Mouse (Mus musculus): ENCODE results near the gene Slc25a5. TPM values are rescaled to one million over a fixed set of nuclear protein-coding genes. Genes with fewer than 3 reads are reported as not detected.

Slc25a5 gene
- polyA plus RNA-seq, 1 experiment from 2014 or later: 719 TPM

DNA sequence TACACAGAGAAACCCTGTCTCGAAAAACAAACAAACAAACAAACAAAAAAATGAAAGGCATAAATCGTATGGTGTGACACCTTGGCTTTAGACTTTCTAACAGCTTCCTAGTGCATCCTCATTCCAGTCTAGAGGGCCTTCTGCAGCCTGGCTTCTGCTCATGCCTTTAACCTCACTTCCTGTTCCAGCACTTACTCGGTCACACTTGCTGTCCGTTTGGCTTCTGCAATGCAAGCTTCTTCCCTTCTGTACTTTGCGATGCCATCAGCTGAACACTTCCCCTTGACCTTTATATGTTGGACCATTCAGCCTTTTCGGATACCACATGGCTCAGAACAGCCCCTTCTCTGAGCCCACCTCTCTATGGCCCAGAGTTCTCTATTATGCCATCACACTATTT, 46.2 kb downstream of the Slc25a5 start:
- Histone ChIP-seq H3K9ac (replicated peaks) (no peak overlapping the region), H3K27ac (ENCODE audit: low read depth) (no peak overlapping the region), H3K36me3 (replicated peaks; ENCODE audit: insufficient read depth, low read length) (no peaks in the 10 kb centered on the region), H3K4me3 (ENCODE audit: low read depth, low read length) (no peak overlapping the region), H3K27me3 (ENCODE audit: insufficient read depth, low read length) (no peaks in the 10 kb centered on the region), H3K9me3 (ENCODE audit: low read length) (no peaks in the 10 kb centered on the region), H3K4me2 (ENCODE audit: low read depth, low read length) (no peak overlapping the region), H3K4me1 (ENCODE audit: insufficient read depth) (no peaks in the 10 kb centered on the region)
- 55% methylated on average over 6 of the region's 6 CpGs for WGBS (ENCODE audit: insufficient replicate concordance)
- no peak for TF ChIP-seq EP300 (IDR thresholded peaks at IDR 0.05; ENCODE audit: low read depth)
- no peak for TF ChIP-seq CTCF (IDR thresholded peaks at IDR 0.05; ENCODE audit: low read depth)
- no peak for ATAC-seq
- no peak for DNase-seq

DNA sequence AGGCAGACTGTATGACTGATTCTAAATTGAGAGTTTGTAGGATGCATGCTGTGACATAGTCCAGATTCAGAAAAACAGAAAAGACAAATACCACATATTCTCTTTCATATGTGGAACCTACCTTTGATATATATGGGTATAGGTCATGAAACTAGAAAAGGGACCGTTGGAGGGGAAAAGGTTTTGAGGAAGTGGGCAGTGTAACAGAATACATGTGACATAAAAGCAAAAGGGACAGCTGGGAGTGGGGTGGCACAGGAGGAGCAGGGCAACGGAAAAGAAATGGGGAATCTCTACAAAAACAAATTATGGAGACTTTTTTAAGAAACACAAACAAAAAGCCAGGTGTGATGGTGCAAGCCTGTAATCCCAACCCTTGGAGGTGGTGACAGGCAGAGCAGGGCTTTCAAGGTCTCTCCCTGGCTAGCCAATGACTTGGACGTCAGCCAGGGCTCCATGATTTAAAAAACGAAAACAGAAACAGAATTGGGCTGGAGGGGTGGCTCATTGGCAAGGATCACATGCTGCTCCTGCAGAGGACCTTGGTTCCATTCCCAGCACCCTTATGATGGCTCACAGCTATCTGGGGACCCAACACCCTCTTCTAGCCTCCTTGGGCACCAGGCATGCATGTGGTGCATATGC, 48.0 kb downstream of the Slc25a5 start:
- ATAC-seq: no peak
- DNase-seq: peak; percentile 22
- no peak overlapping the region for H3K4me2 ChIP-seq (ENCODE audit: low read depth, low read length)
- no peak for TF ChIP-seq CTCF (IDR thresholded peaks at IDR 0.05; ENCODE audit: low read depth)
- no peak for TF ChIP-seq EP300 (IDR thresholded peaks at IDR 0.05; ENCODE audit: low read depth)
- H3K4me1 ChIP-seq (ENCODE audit: insufficient read depth): no peaks in the 10 kb centered on the region
- peak overlapping the region; percentile 34; the same call in 1 of the 2 replicates for H3K27ac ChIP-seq (ENCODE audit: low read depth)
- H3K9me3 ChIP-seq (ENCODE audit: low read length): no peaks in the 10 kb centered on the region
- WGBS (ENCODE audit: insufficient replicate concordance): 35% methylated on average over 4 of the region's 4 CpGs
- no peak overlapping the region for H3K4me3 ChIP-seq (ENCODE audit: low read depth, low read length)
- H3K27me3 ChIP-seq (ENCODE audit: insufficient read depth, low read length): no peaks in the 10 kb centered on the region
- peaks cover 2% of the 10 kb centered on the region; the same call in 1 of the 2 replicates for H3K36me3 ChIP-seq (replicated peaks; ENCODE audit: insufficient read depth, low read length)
- H3K9ac ChIP-seq (replicated peaks): no peak overlapping the region

DNA sequence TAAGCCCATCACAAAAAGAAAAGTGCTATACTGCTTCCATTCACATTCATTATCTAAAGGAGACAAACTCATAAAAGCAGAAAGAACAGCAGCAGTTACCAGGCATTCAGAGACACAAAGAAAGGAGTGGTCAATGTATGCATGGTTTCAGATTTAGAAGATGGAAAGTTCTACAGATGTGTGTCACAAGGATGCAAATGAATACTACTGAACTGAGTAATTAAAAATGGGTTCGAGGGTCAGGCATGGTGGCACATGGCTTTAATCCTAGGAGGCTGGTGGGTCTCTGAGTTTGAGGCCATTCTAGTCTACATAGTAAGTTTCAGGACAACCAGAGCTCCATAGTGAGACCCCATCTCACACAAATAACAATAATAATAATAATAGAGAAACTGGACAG, 51.7 kb downstream of the Slc25a5 start:
- DNase-seq (no peak), ATAC-seq (no peak)
- H3K27me3 ChIP-seq (ENCODE audit: insufficient read depth, low read length): no peaks in the 10 kb centered on the region
- H3K9ac ChIP-seq (replicated peaks): no peak overlapping the region
- no peaks in the 10 kb centered on the region for H3K4me1 ChIP-seq (ENCODE audit: insufficient read depth)
- no peak overlapping the region for H3K27ac ChIP-seq (ENCODE audit: low read depth)
- H3K4me3 ChIP-seq (ENCODE audit: low read depth, low read length): no peak overlapping the region
- TF ChIP-seq EP300 (IDR thresholded peaks at IDR 0.05; ENCODE audit: low read depth) (no peak), CTCF (IDR thresholded peaks at IDR 0.05; ENCODE audit: low read depth) (no peak)
- H3K4me2 ChIP-seq (ENCODE audit: low read depth, low read length): no peak overlapping the region
- no peaks in the 10 kb centered on the region for H3K9me3 ChIP-seq (ENCODE audit: low read length)
- H3K36me3 ChIP-seq (replicated peaks; ENCODE audit: insufficient read depth, low read length): peaks cover 2% of the 10 kb centered on the region
- WGBS (ENCODE audit: insufficient replicate concordance): 61% methylated on average over 1 of the region's 1 CpGs

Other genes starting within 250 kb of the Slc25a5 start
- 372 and 399 TPM in 2 replicates for gene Pgrmc1, start 197.4 kb upstream of the Slc25a5 start, polyA plus RNA-seq (2015; fragmentation: Nextera tagmentation; extraction: Ambion mirVana)
- gene Akap17b, start 150.3 kb upstream of the Slc25a5 start, polyA plus RNA-seq (2015; fragmentation: Nextera tagmentation; extraction: Ambion mirVana): 0.51 and 0.75 TPM in 2 replicates
- 0.41 and 0.69 TPM in 2 replicates for gene Slc25a43, start 52.0 kb upstream of the Slc25a5 start, polyA plus RNA-seq (2015; fragmentation: Nextera tagmentation; extraction: Ambion mirVana)
- gene Ube2a, start 78.2 kb downstream of the Slc25a5 start, polyA plus RNA-seq (2015; fragmentation: Nextera tagmentation; extraction: Ambion mirVana): 92.5 and 94.9 TPM in 2 replicates
- 9.2 TPM in 2 replicates for gene C330007P06Rik, start 78.5 kb downstream of the Slc25a5 start, polyA plus RNA-seq (2015; fragmentation: Nextera tagmentation; extraction: Ambion mirVana)
- 0.69 and 0.75 TPM in 2 replicates for gene Nkrf, start 107.2 kb downstream of the Slc25a5 start, polyA plus RNA-seq (2015; fragmentation: Nextera tagmentation; extraction: Ambion mirVana)
- gene Sept6, start 196.1 kb downstream of the Slc25a5 start, polyA plus RNA-seq (2015; fragmentation: Nextera tagmentation; extraction: Ambion mirVana): 3.4 TPM in 2 replicates